Mouse (Mus musculus) midbrain, embryonic 16.5 days (tissue): ENCODE measurements around the gene Kcnk10. TPM values are rescaled to one million over a fixed set of nuclear protein-coding genes. Genes with fewer than 3 reads are reported as not detected.

ENCODE experiments used
- polyA plus RNA-seq: library from polyadenylated mRNA; unstranded; fragments of >200 nt; fragmentation: Nextera tagmentation; extraction: Ambion mirVana; gene quantifications from 2 replicates; pipeline ENCODE4 v1.2.1, GENCODE M21; 2015

Gene Kcnk10
- polyA plus RNA-seq, 1 experiment from 2014 or later, result 40.7 TPM

Other genes with a start within 250 kb of the Kcnk10 start
- gene Spata7, start 49.8 kb upstream of the Kcnk10 start, polyA plus RNA-seq, result 35.7 and 37.7 TPM in 2 replicates
- gene Ptpn21, start 159.1 kb upstream of the Kcnk10 start, polyA plus RNA-seq, result 4.0 and 4.9 TPM in 2 replicates
- 103 and 109 TPM in 2 replicates for gene Zc3h14, start 168.7 kb upstream of the Kcnk10 start, polyA plus RNA-seq